Mouse (Mus musculus) kidney, adult 18-20 months (tissue): ENCODE results near the gene Gm13199.

Experiments used
- DNase-seq: peaks from one replicate; pipeline ENCODE4 v3.0.0; 2021

Gm13199 gene

GRCm38 (mm10) chr2:5862834-5863233, at the start of gene Gm13199:
Gene Gm13199 (minus strand): TSS chr2:5862934.
- no peak for DNase-seq

- DNase-seq: no peak
Observed at GRCm38 (mm10) chr2:5911282-5911965, 48.7 kb upstream of the Gm13199 start.

GRCm38 (mm10) chr2:5906625-5907024, 43.9 kb upstream of the Gm13199 start:
- DNase-seq: peak; percentile 57

DNA sequence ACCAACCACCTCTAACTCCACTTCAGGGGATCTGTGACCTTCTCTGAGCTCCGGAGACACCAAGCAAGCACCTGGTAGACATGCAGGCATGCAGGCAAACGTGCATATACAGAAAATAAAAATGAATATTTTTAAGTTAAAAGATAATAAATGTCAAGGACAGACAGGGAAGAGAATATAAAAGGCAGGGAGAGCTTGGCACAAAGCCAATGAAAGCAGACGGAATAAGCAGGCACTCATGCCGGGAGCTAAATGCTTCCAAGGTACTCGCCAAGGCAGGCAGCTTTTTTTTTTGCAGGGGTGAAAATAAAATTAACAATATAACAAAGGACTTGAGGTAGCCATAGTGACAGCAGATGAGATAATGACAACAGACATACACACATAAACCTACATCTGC, 43.4 kb upstream of the Gm13199 start:
- DNase-seq: no peak

- no peak for DNase-seq
Observed at GRCm38 (mm10) chr2:5900145-5900544, 37.4 kb upstream of the Gm13199 start.

DNA sequence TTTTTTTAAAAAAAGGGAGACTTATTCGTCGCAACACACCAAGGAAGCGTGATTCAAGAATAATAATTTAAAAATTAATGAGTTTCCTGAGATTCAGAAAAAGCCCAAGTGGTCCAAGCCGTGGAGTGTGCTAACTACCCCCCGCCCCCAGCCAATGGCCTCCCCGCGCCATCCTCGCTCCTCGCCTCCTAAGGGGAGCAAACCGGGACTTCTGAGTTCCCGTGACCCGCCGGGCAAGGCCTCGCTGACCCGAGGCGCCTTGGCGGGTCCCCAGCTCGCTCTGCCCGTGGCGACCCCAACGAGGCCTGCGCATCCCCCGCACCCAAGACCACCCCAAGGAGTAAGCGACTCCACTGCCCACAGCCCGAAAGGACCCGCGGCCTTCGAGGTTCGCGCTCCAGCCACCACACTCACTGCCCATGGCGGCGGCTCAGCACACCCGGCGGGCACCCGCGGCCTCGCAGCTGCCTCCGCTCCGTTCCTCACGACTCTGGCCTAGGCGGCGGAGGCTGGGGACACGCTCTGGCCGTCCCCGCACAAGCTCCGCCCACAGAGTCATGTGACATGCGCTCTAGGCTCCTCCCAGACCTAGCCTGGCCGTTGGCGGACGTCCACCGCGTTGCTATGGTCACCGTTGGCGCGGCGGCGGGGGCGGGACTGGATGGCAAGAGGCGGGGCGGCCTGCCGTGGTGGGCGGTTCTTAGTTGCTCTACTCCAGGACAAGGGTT, 32.3 kb upstream of the Gm13199 start, which contains the start of gene Sec61a2:
Gene Sec61a2, minus strand, starts transcription at position 590 of the 728 bp plus-strand sequence.
- DNase-seq: peak; percentile 99

- no peak for DNase-seq
Observed at GRCm38 (mm10) chr2:5894296-5894695, 31.6 kb upstream of the Gm13199 start.

- no peak for DNase-seq
Observed at GRCm38 (mm10) chr2:5889412-5889811, 26.7 kb upstream of the Gm13199 start.

DNA sequence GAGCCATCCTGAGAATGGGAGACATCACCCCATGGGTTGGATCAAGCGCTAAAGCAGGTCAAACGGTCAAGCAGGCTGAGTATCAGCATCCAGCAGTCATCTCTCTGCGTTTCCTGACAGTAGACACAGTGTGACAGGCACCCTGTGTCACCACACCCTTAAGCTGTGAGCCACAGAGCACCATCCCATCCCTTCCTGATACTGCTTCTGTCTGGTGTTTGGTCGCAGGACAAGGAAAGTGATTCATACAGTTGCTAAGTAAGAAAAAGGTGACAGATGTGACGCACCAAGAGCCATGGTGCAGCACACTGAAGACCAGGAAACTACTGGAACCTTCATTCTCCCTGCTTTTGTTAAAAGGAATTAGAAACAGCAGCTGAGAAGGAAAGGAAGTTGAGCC, 26.1 kb upstream of the Gm13199 start:
- DNase-seq: no peak

GRCm38 (mm10) chr2:5877446-5877845, 14.7 kb upstream of the Gm13199 start:
- DNase-seq: no peak

- no peak for DNase-seq
Observed at GRCm38 (mm10) chr2:5869746-5870145, 7.0 kb upstream of the Gm13199 start.

- no peak for DNase-seq
Observed at GRCm38 (mm10) chr2:5867681-5868080, 4.9 kb upstream of the Gm13199 start.

- DNase-seq: no peak
Observed at GRCm38 (mm10) chr2:5851866-5852265, 10.9 kb downstream of the Gm13199 start.

- DNase-seq: no peak
Observed at GRCm38 (mm10) chr2:5851116-5851515, 11.6 kb downstream of the Gm13199 start.

DNA sequence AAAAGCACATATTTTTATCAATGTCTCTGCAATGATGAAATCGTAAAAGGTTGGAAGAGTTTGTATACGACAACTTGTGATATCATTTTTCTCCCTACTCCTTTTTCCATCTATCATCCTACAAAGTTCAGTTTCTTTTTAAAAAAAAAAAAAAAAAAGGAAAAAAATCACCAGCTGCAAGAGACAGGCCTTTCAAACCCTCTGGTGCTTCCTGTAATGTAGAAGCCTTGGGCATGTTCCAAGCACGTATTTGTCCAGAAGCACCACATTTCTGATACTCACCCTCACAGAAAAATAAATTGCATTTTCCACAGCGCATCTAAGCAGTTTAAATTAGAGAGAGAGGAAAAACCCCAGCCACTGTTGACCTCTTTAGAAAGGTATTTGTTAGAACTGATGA, 16.9 kb downstream of the Gm13199 start:
- no peak for DNase-seq

DNA sequence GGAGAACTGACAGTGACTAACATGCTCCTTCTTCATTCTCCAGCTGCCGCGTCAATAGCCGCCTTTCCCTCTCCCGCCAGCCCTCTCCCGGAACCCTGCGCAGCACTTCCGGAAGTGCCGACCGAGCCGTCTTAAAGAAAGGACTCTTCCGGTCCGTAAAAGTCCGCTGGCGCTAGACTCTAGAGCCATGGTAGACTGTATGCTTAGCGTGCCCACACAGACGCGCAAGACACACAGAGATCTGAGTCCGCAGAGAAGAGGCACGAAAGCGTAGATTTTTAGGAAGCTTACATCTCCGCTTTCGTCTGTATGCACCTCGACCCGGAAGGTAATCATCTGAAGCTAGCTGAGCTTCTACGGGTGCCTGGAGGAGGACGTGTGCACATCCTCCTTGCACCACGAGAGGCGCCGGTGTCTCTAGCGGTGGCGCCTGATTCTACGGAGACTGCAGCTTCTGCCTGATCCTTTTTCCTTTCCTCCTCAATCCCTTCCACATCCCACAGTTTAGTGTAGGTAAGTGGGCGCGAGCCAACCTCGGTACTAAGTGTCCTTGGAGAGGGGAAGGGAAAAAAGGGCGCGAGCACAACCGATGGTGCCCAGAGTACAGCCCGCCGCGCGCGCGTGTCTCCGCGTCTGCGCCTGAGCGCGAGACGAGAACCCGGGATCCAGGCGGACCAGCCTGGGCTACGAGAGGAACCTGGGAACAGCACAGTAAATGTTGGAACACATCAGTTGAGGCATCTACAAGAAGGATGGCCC, 17.7 kb downstream of the Gm13199 start, which contains the start of the genes Nudt5 and Cdc123:
Gene Nudt5, plus strand, starts transcription at position 147 of the 759 bp plus-strand sequence.
Gene Cdc123, minus strand, starts transcription at position 292 of the 759 bp plus-strand sequence.
- DNase-seq: peak; percentile 93

DNA sequence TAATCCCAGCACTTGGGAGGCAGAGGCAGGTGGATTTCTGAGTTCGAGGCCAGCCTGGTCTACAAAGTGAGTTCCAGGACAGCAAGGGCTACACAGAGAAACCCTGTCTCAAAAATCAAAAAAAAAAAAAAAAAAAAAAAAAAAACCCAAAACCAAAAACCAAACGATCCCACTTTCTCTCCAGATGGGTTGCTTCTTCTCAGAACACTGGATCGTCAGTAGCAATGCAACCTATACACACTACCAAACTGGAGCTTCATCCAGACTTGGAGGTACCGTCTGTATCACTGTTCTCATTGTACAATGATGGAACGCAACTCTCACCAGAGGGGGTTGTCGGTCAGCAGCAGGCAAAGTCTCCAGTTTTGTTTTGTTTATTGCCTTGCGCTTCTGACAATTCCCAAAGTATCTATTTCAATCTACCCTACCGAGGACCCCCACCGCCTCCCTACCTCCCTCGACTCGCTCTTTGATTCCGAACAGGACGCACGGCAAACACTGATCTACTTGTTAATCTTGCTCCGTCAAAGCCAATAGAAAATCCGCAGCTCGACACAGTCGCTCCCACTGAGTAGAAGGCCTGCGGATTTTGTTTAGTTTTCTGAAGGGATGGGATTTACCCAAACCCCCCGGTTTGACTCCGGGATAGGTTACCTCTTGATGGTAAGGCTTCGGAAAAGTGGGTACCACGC, 18.4 kb downstream of the Gm13199 start:
- no peak for DNase-seq

- no peak for DNase-seq
Observed at GRCm38 (mm10) chr2:5840815-5841214, 21.9 kb downstream of the Gm13199 start.

- no peak for DNase-seq
Observed at GRCm38 (mm10) chr2:5825265-5825913, 37.3 kb downstream of the Gm13199 start.

DNA sequence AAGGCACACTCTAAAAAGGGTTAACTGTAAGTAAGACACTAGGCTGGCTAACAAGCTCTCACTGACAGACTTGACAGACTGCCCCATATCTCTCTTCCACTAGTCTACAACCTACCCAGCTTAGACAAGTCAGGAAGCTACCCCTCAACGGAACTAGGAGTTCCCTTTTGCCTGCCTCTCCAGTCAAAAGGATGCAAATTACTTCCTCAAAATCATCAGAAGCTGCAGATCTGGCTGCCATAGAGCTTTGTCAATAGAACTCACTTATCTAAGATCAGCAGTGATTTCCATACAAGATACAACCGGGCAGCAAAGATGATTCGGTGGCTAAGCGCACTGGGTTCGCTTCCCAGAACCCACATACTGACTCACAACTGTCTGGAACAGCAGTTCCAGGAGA, 38.0 kb downstream of the Gm13199 start:
- DNase-seq: no peak

GRCm38 (mm10) chr2:5824213-5824612, 38.5 kb downstream of the Gm13199 start:
- no peak for DNase-seq

GRCm38 (mm10) chr2:5822449-5822848, 40.3 kb downstream of the Gm13199 start:
- no peak for DNase-seq
